ENCODE assay signal across 1 mouse cellular context in the genomic region with DNA sequence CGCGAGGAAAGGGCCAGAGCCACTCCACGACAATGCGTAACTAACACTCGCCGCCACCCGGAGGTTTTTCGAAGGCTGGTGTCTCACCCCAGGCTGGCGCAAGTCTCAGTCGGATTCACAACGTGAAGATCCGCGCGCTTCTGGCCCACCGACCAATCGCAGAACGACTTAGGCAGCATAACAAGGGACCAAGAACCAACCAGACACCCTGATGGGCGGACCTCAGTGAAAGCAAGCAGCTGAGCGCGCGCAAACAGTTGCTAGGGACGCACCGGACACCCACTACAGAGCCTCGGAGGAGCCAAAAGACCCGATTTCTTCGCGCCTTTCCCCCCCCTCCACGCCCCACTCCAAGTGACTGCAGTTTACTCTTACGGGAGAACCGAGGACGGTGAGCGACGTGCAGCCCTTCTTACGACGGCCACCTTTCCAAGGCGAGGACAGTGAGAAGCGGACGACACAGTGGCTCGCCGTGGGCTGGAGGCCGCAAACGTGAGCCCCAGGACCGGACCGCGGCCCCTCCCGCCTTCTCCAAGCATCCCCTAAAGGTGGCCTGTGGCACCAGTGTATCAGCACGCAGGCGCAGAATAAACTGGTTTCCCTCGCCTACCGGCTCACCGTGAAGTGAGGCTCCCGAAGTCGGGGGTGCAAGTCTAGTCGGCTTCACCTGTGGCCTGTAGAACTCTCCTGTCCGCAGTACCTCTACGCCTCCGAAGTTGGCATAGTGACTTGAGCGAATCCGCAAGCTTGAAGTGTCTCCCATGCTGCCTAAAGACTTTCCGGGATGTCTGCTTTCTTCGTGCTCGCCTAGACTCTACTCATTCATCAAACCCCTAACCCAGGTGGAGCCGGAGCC.
TF ChIP-seq lines count a peak whose summit lies in the region.

A gene (plus strand): TSS at position 207 of the 856 bp plus-strand sequence.
A gene (minus strand): TSS at position 835 of the 856 bp plus-strand sequence.

TF ChIP-seq in CH12.LX, 34 proteins besides CTCF, POLR2A, EP300 and RAD21 (continued from another document):
- TF ChIP-seq JUND (conservative IDR thresholded peaks at IDR 0.05; ENCODE audit: low read depth, low read length) (no peak), MAFK (IDR thresholded peaks at IDR 0.05; ENCODE audit: insufficient replicate concordance, low read length) (no peak), ZNF384 (IDR thresholded peaks at IDR 0.05; ENCODE audit: low read depth, low read length) (no peak), UBTF (IDR thresholded peaks at IDR 0.05; ENCODE audit: low read depth, low read length) (no peak), USF1 (IDR thresholded peaks at IDR 0.05; ENCODE audit: low read depth, low read length) (no peak), NELFE (IDR thresholded peaks at IDR 0.05; ENCODE audit: low read depth, low read length) (0 out of 2 replicates have a peak, but pooled peaks have one; percentile 45), E2F4 (IDR thresholded peaks at IDR 0.05; ENCODE audit: insufficient replicate concordance, low read depth, low read length) (peak; percentile 97), PAX5 (IDR thresholded peaks at IDR 0.05; ENCODE audit: low read length) (no peak), KAT2A (IDR thresholded peaks at IDR 0.05; ENCODE audit: insufficient replicate concordance, low read length) (peak; percentile 78; the same call in 1 of the 2 replicates), POLR2AphosphoS2 (IDR thresholded peaks at IDR 0.05; ENCODE audit: low read depth, low read length) (no peak), SMC3 (IDR thresholded peaks at IDR 0.05; ENCODE audit: low read depth, low read length) (no peak), JUN (IDR thresholded peaks at IDR 0.05; ENCODE audit: insufficient read depth, low read depth, low read length) (no peak), MEF2A (IDR thresholded peaks at IDR 0.05; ENCODE audit: borderline replicate concordance, low read depth, low read length) (no peak), IRF4 (IDR thresholded peaks at IDR 0.05; ENCODE audit: low read depth, low read length) (no peak), TBP (conservative IDR thresholded peaks at IDR 0.05; ENCODE audit: low read depth, low read length) (0 out of 2 replicates have a peak, but pooled peaks have one; percentile 6), SIN3A (IDR thresholded peaks at IDR 0.05; ENCODE audit: low read length) (peak; percentile 100), USF2 (conservative IDR thresholded peaks at IDR 0.05; ENCODE audit: low read depth, low read length) (no peak), MAX (IDR thresholded peaks at IDR 0.05; ENCODE audit: low read length) (peak; percentile 81), HCFC1 (IDR thresholded peaks at IDR 0.05; ENCODE audit: low read depth, low read length) (peak; percentile 82), BHLHE40 (IDR thresholded peaks at IDR 0.05; ENCODE audit: low read depth, low read length) (no peak), CHD2 (IDR thresholded peaks at IDR 0.05; ENCODE audit: low read length) (peak; percentile 45; the same call in 1 of the 2 replicates), NRF1 (IDR thresholded peaks at IDR 0.05; ENCODE audit: low read depth, low read length) (peak; percentile 75), RCOR1 (conservative IDR thresholded peaks at IDR 0.05; ENCODE audit: low read depth, low read length) (no peak), ZKSCAN1 (IDR thresholded peaks at IDR 0.05; ENCODE audit: borderline replicate concordance, low read depth, low read length) (no peak), ZMIZ1 (IDR thresholded peaks at IDR 0.05; ENCODE audit: low read depth, low read length) (peak; percentile 43; the same call in 1 of the 2 replicates), MXI1 (IDR thresholded peaks at IDR 0.05; ENCODE audit: low read depth, low read length) (peak; percentile 95), CHD1 (IDR thresholded peaks at IDR 0.05; ENCODE audit: low read depth, low read length) (no peak), MAZ (IDR thresholded peaks at IDR 0.05; ENCODE audit: low read depth, low read length) (peak; percentile 80; the same call in 1 of the 2 replicates)
